Mouse (Mus musculus): ENCODE data around the gene BC049715.

GRCm38 (mm10) chr6:136881678-136882077 is 54.3 kb downstream of the BC049715 start:
- TF ChIP-seq CTCF (IDR thresholded peaks at IDR 0.05; ENCODE audit: low read depth, low read length), result no peak
- no peak for TF ChIP-seq POLR2A (IDR thresholded peaks at IDR 0.05; ENCODE audit: extremely low read depth, insufficient read depth, low read length)
